Mouse (Mus musculus) midbrain, embryonic 14.5 days (tissue): Measurements from ENCODE around the gene Gpr156. TPM values are rescaled to one million over a fixed set of nuclear protein-coding genes. Genes with fewer than 3 reads are reported as not detected.

Experiments used
- ATAC-seq: fragments of 200-750 bp; cut with Nextera tagmentation; 2 replicates; pipeline ENCODE4 v1.8.0; 2017; ENCODE audit warnings: moderate number of reproducible peaks, moderate library complexity; ENCODE audit not compliant: low FRiP score, low TSS enrichment
- DNase-seq: peaks from one replicate; pipeline ENCODE4 v3.0.0-alpha.2; 2015
- H3K27ac ChIP-seq: fragments of 300-500 bp; sonication (generic); replicated peaks from 2 replicates; pipeline ENCODE4 v1.5.1; 2014; ENCODE audit warnings: mild to moderate bottlenecking, low read depth, low read length, moderate library complexity
- H3K27me3 ChIP-seq: fragments of 300-500 bp; sonication (generic); 2 replicates; pipeline ENCODE4 v1.6.1; 2014; ENCODE audit warnings: low read length, control low read depth, mixed read lengths; ENCODE audit not compliant: control insufficient read depth, insufficient read depth
- H3K36me3 ChIP-seq: fragments of 300-500 bp; sonication (generic); 2 replicates; pipeline ENCODE4 v1.6.1; 2014; ENCODE audit warnings: low read length, control low read depth; ENCODE audit not compliant: control insufficient read depth, insufficient read depth
- H3K4me1 ChIP-seq: fragments of 300-500 bp; sonication (generic); 2 replicates; pipeline ENCODE4 v1.6.1; 2014; ENCODE audit warnings: mild to moderate bottlenecking, antibody characterized with exemption, low read length, control low read depth; ENCODE audit not compliant: control insufficient read depth, insufficient read depth
- H3K4me2 ChIP-seq: fragments of 300-500 bp; sonication (generic); 2 replicates; pipeline ENCODE4 v1.6.1; 2014; ENCODE audit warnings: mild to moderate bottlenecking, low read length, moderate library complexity
- H3K4me3 ChIP-seq: fragments of 300-500 bp; sonication (generic); replicated peaks from 2 replicates; pipeline ENCODE4 v1.5.1; 2014; ENCODE audit warnings: low read depth, low read length
- H3K9ac ChIP-seq: fragments of 300-500 bp; sonication (generic); replicated peaks from 2 replicates; pipeline ENCODE4 v1.6.1; 2014; ENCODE audit warnings: mild to moderate bottlenecking, low read length, moderate library complexity
- H3K9me3 ChIP-seq: fragments of 300-500 bp; sonication (generic); 2 replicates; pipeline ENCODE4 v1.6.1; 2016; ENCODE audit warnings: low read length, control low read depth, mixed read lengths; ENCODE audit not compliant: control insufficient read depth
- WGBS: fragments of 180-500 bp; shearing (Covaris S2); extraction: QIAGEN DNeasy Blood & Tissue Kit; methylation state at CpG from one replicate; pipeline ENCODE4 v1.1.7; 2014; 5-methylcytosine and 5-hydroxymethylcytosine counted together
- polyA plus RNA-seq: library from polyadenylated mRNA; unstranded; fragments of >200 nt; fragmentation: Nextera tagmentation; extraction: Ambion mirVana; gene quantifications from 2 replicates; pipeline ENCODE4 v1.2.1, GENCODE M21; 2014

Gene Gpr156
- 5.6 and 7.6 TPM in 2 replicates for polyA plus RNA-seq

GRCm38 (mm10) chr16:37916138-37916817 lies at the start of gene Gpr156:
Gene Gpr156 (plus strand): TSS chr16:37916496.
- Histone ChIP-seq H3K4me3 (peak within 1 kb of the TSS; percentile 53), H3K9ac (peak within 1 kb of the TSS; percentile 70), H3K9me3 (no peaks in the 10 kb centered on the region), H3K4me1 (0 out of 2 replicates have a peak, but pooled peaks cover 14% of the 10 kb centered on the region), H3K4me2 (peak within 1 kb of the TSS; percentile 74), H3K27ac (0 out of 2 replicates have a peak within 1 kb of the TSS, but pooled peaks have one; percentile 58), H3K36me3 (no peaks in the 10 kb centered on the region), H3K27me3 (peaks cover 3% of the 10 kb centered on the region; the same call in 1 of the 2 replicates)
- DNase-seq (peak; percentile 82), ATAC-seq (peak; percentile 72)
- WGBS, result 2% methylated on average over 53 of the region's 53 CpGs

GRCm38 (mm10) chr16:37867791-37868505 lies 48.3 kb upstream of the Gpr156 start, which contains the start of gene Lrrc58:
Gene Lrrc58 (plus strand): TSS chr16:37868389.
- Histone ChIP-seq H3K4me2 (peak within 1 kb of the TSS; percentile 67), H3K4me1 (peaks cover 23% of the 10 kb centered on the region), H3K27ac (peak within 1 kb of the TSS; percentile 100), H3K9me3 (no peaks in the 10 kb centered on the region), H3K36me3 (no peaks in the 10 kb centered on the region), H3K9ac (peak within 1 kb of the TSS; percentile 97), H3K4me3 (peak within 1 kb of the TSS; percentile 99), H3K27me3 (no peaks in the 10 kb centered on the region)
- ATAC-seq (peak; percentile 96), DNase-seq (peak; percentile 96)
- WGBS, result under 1% methylated on average over 84 of the region's 86 CpGs

- Histone ChIP-seq H3K4me2 (peak overlapping the region; percentile 67), H3K4me3 (peak overlapping the region; percentile 99), H3K9me3 (no peaks in the 10 kb centered on the region), H3K36me3 (no peaks in the 10 kb centered on the region), H3K4me1 (peaks cover 23% of the 10 kb centered on the region), H3K9ac (peak overlapping the region; percentile 97), H3K27ac (peak overlapping the region; percentile 100), H3K27me3 (no peaks in the 10 kb centered on the region)
- WGBS, result under 1% methylated on average over 87 of the region's 87 CpGs
- peak; percentile 70 for DNase-seq
- ATAC-seq, result peak; percentile 75
Measured at GRCm38 (mm10) chr16:37868506-37869469, 47.5 kb upstream of the Gpr156 start.

GRCm38 (mm10) chr16:37869470-37870231 lies 46.6 kb upstream of the Gpr156 start:
- peak; percentile 19 for DNase-seq
- Histone ChIP-seq H3K4me1 (peaks cover 23% of the 10 kb centered on the region), H3K27ac (peak overlapping the region; percentile 100), H3K27me3 (no peaks in the 10 kb centered on the region), H3K9ac (peak overlapping the region; percentile 97), H3K4me2 (peak overlapping the region; percentile 67), H3K36me3 (no peaks in the 10 kb centered on the region), H3K4me3 (peak overlapping the region; percentile 99), H3K9me3 (no peaks in the 10 kb centered on the region)
- 33% methylated on average over 4 of the region's 4 CpGs for WGBS
- ATAC-seq, result no peak

- H3K36me3 ChIP-seq, result no peaks in the 10 kb centered on the region
- no peak for ATAC-seq
Measured at GRCm38 (mm10) chr16:37871112-37871715, 45.1 kb upstream of the Gpr156 start.

GRCm38 (mm10) chr16:37874501-37875235 lies 41.6 kb upstream of the Gpr156 start:
- H3K27me3 ChIP-seq, result no peaks in the 10 kb centered on the region
- H3K4me1 ChIP-seq, result peaks cover 17% of the 10 kb centered on the region
- H3K9me3 ChIP-seq, result no peaks in the 10 kb centered on the region
- no peak overlapping the region for H3K9ac ChIP-seq
- H3K27ac ChIP-seq, result no peak overlapping the region
- peaks cover 21% of the 10 kb centered on the region for H3K36me3 ChIP-seq
- 84% methylated on average over 4 of the region's 4 CpGs for WGBS
- no peak overlapping the region for H3K4me3 ChIP-seq
- no peak for DNase-seq
- no peak overlapping the region for H3K4me2 ChIP-seq
- no peak for ATAC-seq

More at GRCm38 (mm10) chr16:37871112-37871715, 45.1 kb upstream of the Gpr156 start:
- no peak overlapping the region for H3K4me3 ChIP-seq
- peaks cover 23% of the 10 kb centered on the region for H3K4me1 ChIP-seq
- H3K4me2 ChIP-seq, result peak overlapping the region; percentile 67
- H3K9me3 ChIP-seq, result no peaks in the 10 kb centered on the region
- no peaks in the 10 kb centered on the region for H3K27me3 ChIP-seq
- DNase-seq, result no peak
- no peak overlapping the region for H3K27ac ChIP-seq
- 77% methylated on average over 4 of the region's 4 CpGs for WGBS
- no peak overlapping the region for H3K9ac ChIP-seq

GRCm38 (mm10) chr16:37877406-37877805 lies 38.9 kb upstream of the Gpr156 start:
- H3K27ac ChIP-seq, result no peak overlapping the region
- no peaks in the 10 kb centered on the region for H3K4me1 ChIP-seq
- H3K9me3 ChIP-seq, result no peaks in the 10 kb centered on the region
- H3K4me3 ChIP-seq, result no peak overlapping the region
- peaks cover 47% of the 10 kb centered on the region for H3K36me3 ChIP-seq
- 97% methylated on average over 3 of the region's 3 CpGs for WGBS
- no peaks in the 10 kb centered on the region for H3K27me3 ChIP-seq
- no peak overlapping the region for H3K4me2 ChIP-seq
- no peak for DNase-seq
- ATAC-seq, result no peak
- H3K9ac ChIP-seq, result no peak overlapping the region
